Mouse (Mus musculus): Measurements from ENCODE around the gene Shroom1.

DNA sequence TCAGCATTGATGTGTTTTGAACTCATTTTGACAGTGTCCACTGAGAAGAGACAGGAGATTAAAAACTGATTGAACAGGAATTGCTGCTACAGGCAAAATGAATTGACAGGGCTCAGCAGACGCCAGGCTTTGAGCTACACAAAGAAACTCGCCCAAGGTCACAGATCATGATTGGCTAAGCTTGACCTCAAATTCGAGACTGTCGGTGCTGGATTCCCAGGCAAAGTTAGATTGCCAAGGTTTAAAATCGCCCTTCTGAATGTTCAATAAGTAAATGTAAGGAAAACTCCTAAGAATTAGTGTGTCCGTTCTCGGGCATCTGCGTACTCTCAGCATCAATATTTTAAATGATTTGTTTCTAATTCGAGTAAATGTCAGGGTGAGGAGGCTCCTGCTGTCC, 32.4 kb downstream of the Shroom1 start:
- no peak for TF ChIP-seq CTCF (IDR thresholded peaks at IDR 0.05; ENCODE audit: borderline replicate concordance, extremely low read depth, insufficient read depth, insufficient read length)
- no peak for TF ChIP-seq POLR2A (IDR thresholded peaks at IDR 0.05; ENCODE audit: borderline replicate concordance, extremely low read depth, insufficient read depth, insufficient read length, poor library complexity, severe bottlenecking)
